Mouse (Mus musculus) brain, embryonic 14.5 days (tissue): ENCODE measurements around the gene Pacsin2.
"Not testable (repeated sequence)": the region's sequence is repeated elsewhere in the genome, so short reads cannot be mapped to it uniquely, and the experiment has no call there.

ENCODE experiments used
- CTCF ChIP-seq: fragments of 200-500 bp; IDR thresholded peaks from 2 replicates; pipeline ENCODE4 v1.5.1; 2012; ENCODE audit warnings: inconsistent platforms, mild to moderate bottlenecking, moderate library complexity, borderline replicate concordance; ENCODE audit not compliant: insufficient read depth, insufficient read length; ENCODE audit errors: extremely low read depth
- POLR2A ChIP-seq: fragments of 200-500 bp; IDR thresholded peaks from 2 replicates; pipeline ENCODE4 v1.6.1; 2012; ENCODE audit warnings: mild to moderate bottlenecking, inconsistent platforms, borderline replicate concordance; ENCODE audit not compliant: poor library complexity, insufficient read depth, insufficient read length, severe bottlenecking; ENCODE audit errors: extremely low read depth

- TF ChIP-seq POLR2A, CTCF: not testable (repeated sequence)
Observed at GRCm38 (mm10) chr15:83360899-83361298, 103.5 kb downstream of the Pacsin2 start.
